Mouse (Mus musculus): ENCODE results near the gene Prdx6. TPM values are rescaled to one million over a fixed set of nuclear protein-coding genes. Genes with fewer than 3 reads are reported as not detected.

The Prdx6 gene
- polyA plus RNA-seq, 1 experiment from 2014 or later: 410 TPM

- Histone ChIP-seq H3K4me2 (replicated peaks) (peak overlapping the region; percentile 83), H3K27me3 (no peaks in the 10 kb centered on the region), H3K36me3 (peaks cover 29% of the 10 kb centered on the region), H3K27ac (no peak overlapping the region), H3K4me1 (peaks cover 32% of the 10 kb centered on the region), H3K4me3 (peak overlapping the region; percentile 94), H3K9ac (peak overlapping the region; percentile 90), H3K9me3 (no peaks in the 10 kb centered on the region)
- ATAC-seq (ENCODE audit: low FRiP score, low read depth): no peak
- 39% methylated on average over 6 of the region's 6 CpGs for WGBS
Observed at GRCm38 (mm10) chr1:161249442-161249841, 1.6 kb downstream of the Prdx6 start.

GRCm38 (mm10) chr1:161248685-161249084 is 2.3 kb downstream of the Prdx6 start:
- H3K36me3 ChIP-seq: peaks cover 36% of the 10 kb centered on the region
- no peaks in the 10 kb centered on the region for H3K27me3 ChIP-seq
- no peaks in the 10 kb centered on the region for H3K9me3 ChIP-seq
- 0 out of 2 replicates have a peak overlapping the region, but pooled peaks have one; percentile 90 for H3K9ac ChIP-seq
- no peak overlapping the region for H3K27ac ChIP-seq
- 53% methylated on average over 7 of the region's 7 CpGs for WGBS
- ATAC-seq (ENCODE audit: low FRiP score, low read depth): no peak
- peak overlapping the region; percentile 94 for H3K4me3 ChIP-seq
- peak overlapping the region; percentile 83 for H3K4me2 ChIP-seq (replicated peaks)
- peaks cover 32% of the 10 kb centered on the region for H3K4me1 ChIP-seq

- WGBS: 74% methylated on average over 11 of the region's 11 CpGs
- Histone ChIP-seq H3K27ac (no peak overlapping the region), H3K4me2 (replicated peaks) (peak overlapping the region; percentile 83), H3K9me3 (no peaks in the 10 kb centered on the region), H3K4me3 (0 out of 2 replicates have a peak overlapping the region, but pooled peaks have one; percentile 94), H3K27me3 (no peaks in the 10 kb centered on the region), H3K9ac (no peak overlapping the region), H3K36me3 (peaks cover 44% of the 10 kb centered on the region), H3K4me1 (peaks cover 32% of the 10 kb centered on the region)
- ATAC-seq (ENCODE audit: low FRiP score, low read depth): no peak
Observed at GRCm38 (mm10) chr1:161247643-161248580, 3.1 kb downstream of the Prdx6 start.

- Histone ChIP-seq H3K27ac (no peak overlapping the region), H3K4me1 (peaks cover 30% of the 10 kb centered on the region), H3K27me3 (no peaks in the 10 kb centered on the region), H3K9me3 (no peaks in the 10 kb centered on the region), H3K36me3 (peaks cover 51% of the 10 kb centered on the region), H3K4me3 (no peak overlapping the region), H3K4me2 (replicated peaks) (no peak overlapping the region), H3K9ac (no peak overlapping the region)
- WGBS: 84% methylated on average over 3 of the region's 3 CpGs
- no peak for ATAC-seq (ENCODE audit: low FRiP score, low read depth)
Observed at GRCm38 (mm10) chr1:161247176-161247575, 3.8 kb downstream of the Prdx6 start.

GRCm38 (mm10) chr1:161237750-161238149 is 13.3 kb downstream of the Prdx6 start:
- ATAC-seq (ENCODE audit: low FRiP score, low read depth): no peak

GRCm38 (mm10) chr1:161237339-161237738 is 13.7 kb downstream of the Prdx6 start:
- 92% methylated on average over 7 of the region's 7 CpGs for WGBS
- Histone ChIP-seq H3K4me1 (peaks cover 8% of the 10 kb centered on the region; the same call in 1 of the 2 replicates), H3K9me3 (no peaks in the 10 kb centered on the region), H3K4me3 (no peak overlapping the region), H3K9ac (no peak overlapping the region), H3K36me3 (peaks cover 53% of the 10 kb centered on the region), H3K27ac (no peak overlapping the region), H3K4me2 (replicated peaks) (no peak overlapping the region), H3K27me3 (no peaks in the 10 kb centered on the region)
- ATAC-seq (ENCODE audit: low FRiP score, low read depth): no peak

More at GRCm38 (mm10) chr1:161237750-161238149, 13.3 kb downstream of the Prdx6 start:
- H3K4me2 ChIP-seq (replicated peaks): no peak overlapping the region
- H3K27me3 ChIP-seq: no peaks in the 10 kb centered on the region
- H3K4me3 ChIP-seq: no peak overlapping the region
- peaks cover 8% of the 10 kb centered on the region; the same call in 1 of the 2 replicates for H3K4me1 ChIP-seq
- 96% methylated on average over 4 of the region's 4 CpGs for WGBS
- no peaks in the 10 kb centered on the region for H3K9me3 ChIP-seq
- no peak overlapping the region for H3K9ac ChIP-seq
- peaks cover 57% of the 10 kb centered on the region for H3K36me3 ChIP-seq
- H3K27ac ChIP-seq: no peak overlapping the region

- H3K4me2 ChIP-seq (replicated peaks): no peak overlapping the region; the same call in 1 of the 2 replicates
- H3K36me3 ChIP-seq: peaks cover 18% of the 10 kb centered on the region
- H3K27ac ChIP-seq: no peak overlapping the region
- no peaks in the 10 kb centered on the region for H3K9me3 ChIP-seq
- WGBS: 76% methylated on average over 13 of the region's 13 CpGs
- 0 out of 2 replicates have a peak, but pooled peaks have one; percentile 61 for ATAC-seq (ENCODE audit: low FRiP score, low read depth)
- H3K4me3 ChIP-seq: no peak overlapping the region
- H3K27me3 ChIP-seq: no peaks in the 10 kb centered on the region
- H3K9ac ChIP-seq: no peak overlapping the region
- peaks cover 8% of the 10 kb centered on the region; the same call in 1 of the 2 replicates for H3K4me1 ChIP-seq
Observed at GRCm38 (mm10) chr1:161233226-161233839, 17.7 kb downstream of the Prdx6 start.

- 86% methylated on average over 5 of the region's 5 CpGs for WGBS
- H3K27me3 ChIP-seq: no peaks in the 10 kb centered on the region
- no peak overlapping the region for H3K9ac ChIP-seq
- H3K4me3 ChIP-seq: no peak overlapping the region
- peaks cover 8% of the 10 kb centered on the region; the same call in 1 of the 2 replicates for H3K4me1 ChIP-seq
- no peaks in the 10 kb centered on the region for H3K9me3 ChIP-seq
- no peak for ATAC-seq (ENCODE audit: low FRiP score, low read depth)
- H3K4me2 ChIP-seq (replicated peaks): no peak overlapping the region
- no peak overlapping the region for H3K27ac ChIP-seq
- H3K36me3 ChIP-seq: 0 out of 2 replicates have a peak, but pooled peaks cover 7% of the 10 kb centered on the region
Observed at GRCm38 (mm10) chr1:161232181-161232580, 18.8 kb downstream of the Prdx6 start.

- H3K36me3 ChIP-seq: no peaks in the 10 kb centered on the region
- H3K27me3 ChIP-seq: no peaks in the 10 kb centered on the region
- H3K4me3 ChIP-seq: no peak overlapping the region
- no peaks in the 10 kb centered on the region for H3K4me1 ChIP-seq
- H3K9me3 ChIP-seq: no peaks in the 10 kb centered on the region
- no peak; the same call in 1 of the 2 replicates for ATAC-seq (ENCODE audit: low FRiP score, low read depth)
- no peak overlapping the region for H3K4me2 ChIP-seq (replicated peaks)
- no peak overlapping the region for H3K9ac ChIP-seq
- no peak overlapping the region for H3K27ac ChIP-seq
- WGBS: 50% methylated on average over 5 of the region's 5 CpGs
Observed at GRCm38 (mm10) chr1:161224837-161225236, 26.2 kb downstream of the Prdx6 start.

- no peaks in the 10 kb centered on the region for H3K4me1 ChIP-seq
- H3K4me2 ChIP-seq (replicated peaks): no peak overlapping the region
- H3K27me3 ChIP-seq: no peaks in the 10 kb centered on the region
- no peak overlapping the region for H3K9ac ChIP-seq
- no peaks in the 10 kb centered on the region for H3K36me3 ChIP-seq
- H3K4me3 ChIP-seq: no peak overlapping the region
- ATAC-seq (ENCODE audit: low FRiP score, low read depth): no peak
- no peaks in the 10 kb centered on the region for H3K9me3 ChIP-seq
- 67% methylated on average over 3 of the region's 3 CpGs for WGBS
- no peak overlapping the region for H3K27ac ChIP-seq
Observed at GRCm38 (mm10) chr1:161219816-161220215, 31.2 kb downstream of the Prdx6 start.

- no peak overlapping the region for H3K9ac ChIP-seq
- no peak overlapping the region for H3K27ac ChIP-seq
- ATAC-seq (ENCODE audit: low FRiP score, low read depth): no peak
- H3K4me2 ChIP-seq (replicated peaks): no peak overlapping the region
- H3K9me3 ChIP-seq: no peaks in the 10 kb centered on the region
- no peaks in the 10 kb centered on the region for H3K36me3 ChIP-seq
- no peaks in the 10 kb centered on the region for H3K4me1 ChIP-seq
- no peaks in the 10 kb centered on the region for H3K27me3 ChIP-seq
- no peak overlapping the region for H3K4me3 ChIP-seq
- WGBS: 30% methylated on average over 4 of the region's 4 CpGs
Observed at GRCm38 (mm10) chr1:161214465-161214864, 36.6 kb downstream of the Prdx6 start.

GRCm38 (mm10) chr1:161199856-161200255 is 51.2 kb downstream of the Prdx6 start:
- WGBS: 76% methylated on average over 5 of the region's 5 CpGs
- no peak overlapping the region for H3K4me3 ChIP-seq
- no peaks in the 10 kb centered on the region for H3K27me3 ChIP-seq
- H3K4me1 ChIP-seq: peaks cover 5% of the 10 kb centered on the region; the same call in 1 of the 2 replicates
- H3K9me3 ChIP-seq: no peaks in the 10 kb centered on the region
- no peak overlapping the region for H3K4me2 ChIP-seq (replicated peaks)
- H3K9ac ChIP-seq: no peak overlapping the region
- no peak overlapping the region for H3K27ac ChIP-seq
- no peaks in the 10 kb centered on the region for H3K36me3 ChIP-seq
- ATAC-seq (ENCODE audit: low FRiP score, low read depth): no peak
